25 mouse cellular contexts compared by ENCODE assay signal in genomic region chr17:55276541-55276940, GRCm38 (mm10).
DNase-seq lines count a peak whose midpoint lies in the region; ATAC-seq lines count a peak whose summit lies in the region.
"Had no signal": no experiment of that assay in that cellular context is flagged by ENCODE, and none has a peak within 500 bp of the region (broad histone marks: within the 10 kb centered on the region; RNA-seq: fewer than 3 reads in every experiment).

No protein-coding gene starts in this region.

- H3K9ac ChIP-seq in midbrain, embryonic 16.5 days (ENCODE audit: low read depth, low read length): no peak overlapping the region
- H3K9ac ChIP-seq: embryonic facial prominence, embryonic 12.5 days; forebrain, embryonic 13.5 days; forebrain, embryonic 15.5 days; forebrain, postnatal 0 days had no signal

- no peaks in the 10 kb centered on the region for H3K9me3 ChIP-seq in midbrain, embryonic 16.5 days (replicated peaks; ENCODE audit: control insufficient read depth, low read length, poor library complexity, severe bottlenecking)
- no peaks in the 10 kb centered on the region for H3K9me3 ChIP-seq in midbrain, embryonic 10.5 days (replicated peaks)
- H3K9me3 ChIP-seq: embryonic facial prominence, embryonic 10.5 days; embryonic facial prominence, embryonic 12.5 days; forebrain, embryonic 13.5 days; forebrain, embryonic 15.5 days; G1E had no signal

- H3K27me3 ChIP-seq in midbrain, embryonic 16.5 days (ENCODE audit: control insufficient read depth, insufficient read depth, low read depth, low read length): no peaks in the 10 kb centered on the region
- no peaks in the 10 kb centered on the region for H3K27me3 ChIP-seq in midbrain, embryonic 10.5 days (ENCODE audit: low read depth, poor library complexity, severe bottlenecking)
- H3K27me3 ChIP-seq: CH12.LX; embryonic facial prominence, embryonic 12.5 days; forebrain, embryonic 13.5 days; forebrain, embryonic 15.5 days; Patski had no signal

- H3K4me3 ChIP-seq in midbrain, embryonic 16.5 days (ENCODE audit: low read depth, low read length): no peak overlapping the region
- H3K4me3 ChIP-seq in midbrain, embryonic 10.5 days: no peak overlapping the region
- H3K4me3 ChIP-seq: embryonic facial prominence, embryonic 10.5 days; embryonic facial prominence, embryonic 12.5 days; forebrain, embryonic 13.5 days; forebrain, embryonic 15.5 days had no signal

- H3K4me1 ChIP-seq in midbrain, embryonic 16.5 days (ENCODE audit: control insufficient read depth, insufficient read depth, low read length): no peaks in the 10 kb centered on the region
- no peaks in the 10 kb centered on the region for H3K4me1 ChIP-seq in midbrain, embryonic 10.5 days
- H3K4me1 ChIP-seq: embryonic facial prominence, embryonic 10.5 days; embryonic facial prominence, embryonic 12.5 days; forebrain, embryonic 13.5 days; forebrain, embryonic 15.5 days had no signal

- H3K27ac ChIP-seq in midbrain, embryonic 16.5 days (ENCODE audit: low read length): no peak overlapping the region
- no peak overlapping the region for H3K27ac ChIP-seq in midbrain, embryonic 10.5 days (replicated peaks)
- H3K27ac ChIP-seq: embryonic facial prominence, embryonic 10.5 days; embryonic facial prominence, embryonic 12.5 days; forebrain, embryonic 13.5 days; forebrain, embryonic 15.5 days had no signal

- no peaks in the 10 kb centered on the region for H3K36me3 ChIP-seq in midbrain, embryonic 16.5 days (ENCODE audit: control insufficient read depth, insufficient read depth, low read length)
- H3K36me3 ChIP-seq in midbrain, embryonic 10.5 days: no peaks in the 10 kb centered on the region
- H3K36me3 ChIP-seq: embryonic facial prominence, embryonic 10.5 days; embryonic facial prominence, embryonic 12.5 days; forebrain, embryonic 15.5 days; G1E had no signal

- no peak for DNase-seq in frontal cortex, postnatal 36 days (ENCODE audit: low spot score in 2 of 2)
- DNase-seq in midbrain, embryonic 10.5 days (ENCODE audit: low spot score): no peak
- DNase-seq in thymus, postnatal 14 days: no peak
- DNase-seq: adrenal gland, adult 8-10 months; adrenal gland, postnatal 14 days; adrenal gland, postnatal 36 days; B cell, adult 2 months; cerebellum, adult 11 months; cerebellum, adult 18-20 months; cerebellum, adult 8-10 months; cerebellum, adult 9-11 months; cerebellum, postnatal 14 days; cerebellum, postnatal 36 days; forebrain, postnatal 0 days had no signal

- H3K4me2 ChIP-seq in midbrain, embryonic 16.5 days (ENCODE audit: low read length): no peak overlapping the region
- H3K4me2 ChIP-seq: embryonic facial prominence, embryonic 12.5 days; forebrain, embryonic 13.5 days; forebrain, embryonic 15.5 days had no signal

- 88% methylated on average over 1 of the region's 1 CpGs for WGBS in midbrain, embryonic 16.5 days
- 80% methylated on average over 1 of the region's 1 CpGs for WGBS in midbrain, embryonic 10.5 days

- ATAC-seq in frontal cortex, adult (ENCODE audit: low TSS enrichment): peak; percentile 78
- peak; percentile 36; the same call in 1 of the 2 replicates for ATAC-seq in midbrain, embryonic 16.5 days
- ATAC-seq: activated CD4-positive, CD25-positive, alpha-beta regulatory T cell, adult 4 months; CD4-positive, CD25-positive, alpha-beta regulatory T cell, adult 4 months; forebrain, embryonic 13.5 days; forebrain, embryonic 15.5 days; forebrain, postnatal 0 days; Patski had no signal
